Mouse (Mus musculus): ENCODE results near the gene Rnf115. TPM values are rescaled to one million over a fixed set of nuclear protein-coding genes. Genes with fewer than 3 reads are reported as not detected.

The Rnf115 gene
- total RNA-seq, 4 experiments from 2014 or later = 21.5 to 32.5 (median 27.8) TPM

DNA sequence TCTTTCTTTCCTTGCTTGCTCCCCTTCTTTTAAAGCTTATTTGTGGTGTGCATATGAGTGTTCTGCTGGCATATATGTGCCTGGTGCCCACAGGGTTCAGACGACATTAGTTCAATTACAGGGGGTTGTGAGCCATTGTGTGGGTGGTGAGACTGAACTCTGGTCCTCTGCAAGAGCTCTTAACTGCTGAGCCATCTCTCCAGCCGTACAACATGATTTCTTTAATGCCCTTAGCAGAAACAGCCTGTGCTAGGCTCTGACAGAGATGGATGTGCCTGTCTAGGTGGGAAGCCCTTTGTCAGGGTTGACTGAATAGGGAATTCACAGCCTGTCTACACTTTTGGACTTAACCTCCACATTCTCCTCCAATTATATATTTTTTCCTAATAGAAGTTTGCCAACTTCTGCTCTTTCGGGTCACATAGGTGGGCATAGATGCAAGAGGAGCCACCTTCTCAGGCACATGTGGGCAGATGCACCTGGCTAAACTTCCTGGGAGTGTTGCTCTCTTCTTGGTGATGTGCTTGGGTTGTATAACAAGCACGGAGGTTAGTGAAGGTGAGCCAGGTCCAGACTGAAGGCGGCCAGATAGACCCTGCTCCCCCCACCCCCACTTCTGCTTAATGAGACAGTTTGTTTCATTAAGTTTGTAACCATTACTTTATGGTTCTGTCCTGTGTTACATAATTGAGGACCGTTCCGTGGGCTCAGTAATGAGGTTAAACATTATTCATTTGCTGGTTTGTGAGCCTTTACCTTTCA lies 107.3 kb downstream of the Rnf115 start:
- DNase-seq (ENCODE audit: low spot score) = no peak

DNA sequence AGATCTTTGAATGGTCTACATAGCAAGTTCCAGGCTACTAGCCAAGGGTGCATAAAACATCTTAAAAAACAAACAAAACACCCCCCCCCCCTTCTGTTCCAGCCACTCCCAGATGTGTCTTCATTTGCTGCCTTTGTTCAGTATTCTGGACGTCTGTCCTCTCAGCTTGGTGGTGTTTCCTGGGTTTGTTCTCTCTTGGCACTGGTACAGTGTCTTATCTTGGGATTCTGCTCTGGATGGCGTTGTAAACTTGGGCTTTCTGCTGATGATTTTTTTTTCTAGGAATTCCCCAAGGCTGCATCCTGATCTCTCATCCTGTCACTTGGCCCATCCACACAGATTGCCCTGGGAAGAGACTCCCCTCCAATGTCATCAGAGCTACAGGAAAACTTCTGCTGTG lies 109.0 kb downstream of the Rnf115 start:
- DNase-seq (ENCODE audit: low spot score) = no peak

DNA sequence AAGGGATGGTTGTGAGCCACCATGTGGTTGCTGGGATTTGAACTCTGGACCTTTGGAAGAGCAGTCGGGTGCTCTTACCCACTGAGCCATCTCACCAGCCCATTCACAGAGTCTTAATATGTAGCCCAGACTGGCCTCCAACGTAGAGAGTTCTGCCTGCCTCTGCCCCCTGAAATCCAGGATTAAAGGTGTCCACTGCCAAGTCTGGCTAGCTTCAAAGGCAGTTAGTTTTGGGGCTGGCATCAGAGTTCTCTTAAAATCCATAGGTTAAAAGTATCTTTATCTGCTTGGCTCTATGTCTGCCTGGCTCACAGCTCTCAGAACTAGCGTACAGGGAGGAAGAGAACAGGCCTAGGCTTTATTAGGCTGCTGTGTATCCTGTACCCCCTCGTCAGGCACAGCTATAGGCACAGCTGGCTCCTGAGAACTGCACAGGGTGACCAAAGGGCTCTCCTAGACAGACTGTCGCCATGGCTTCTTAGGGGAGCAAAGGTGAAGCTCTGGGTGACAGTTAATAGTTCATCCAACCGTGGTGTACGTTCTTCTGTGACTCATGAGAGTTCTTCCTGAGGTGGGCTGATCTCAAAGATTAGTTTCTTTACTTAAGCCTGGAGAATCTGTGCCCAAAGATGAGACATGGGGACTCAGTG lies 111.7 kb downstream of the Rnf115 start:
- no peak for DNase-seq (ENCODE audit: low spot score)

Other genes starting within 250 kb of the Rnf115 start
- 100 to 1,000 TPM; 271 to 333 (median 312) TPM for gene Hfe2, start 202.5 kb upstream of the Rnf115 start, total RNA-seq (2022)
- 100 to 1,000 TPM; 346 to 908 (median 654) TPM for gene Txnip, start 169.7 kb upstream of the Rnf115 start, total RNA-seq (2022)
- gene Gm16253, start 150.7 kb upstream of the Rnf115 start, total RNA-seq (2022) = 1 to 10 TPM in 3 of 4 experiments, not detected in 1; 2.5 to 3.3 (median 3.2) TPM
- gene Polr3gl, start 133.5 kb upstream of the Rnf115 start, total RNA-seq (2022) = 10 to 100 TPM; 31.7 to 35.2 (median 34.7) TPM
- gene Ankrd34a, start 131.0 kb upstream of the Rnf115 start, total RNA-seq (2022) = 1 to 10 TPM; 1.1 to 2.5 (median 2.0) TPM
- 10 to 100 TPM; 20.9 to 31.1 (median 25.8) TPM for gene Lix1l, start 126.5 kb upstream of the Rnf115 start, total RNA-seq (2022)
- gene Rbm8a, start 97.7 kb upstream of the Rnf115 start, total RNA-seq (2022) = 10 to 100 TPM; 29.0 to 39.9 (median 32.0) TPM
- 10 to 100 TPM; 33.9 to 41.4 (median 36.5) TPM for gene Pex11b, start 92.3 kb upstream of the Rnf115 start, total RNA-seq (2022)
- under 1 TPM in 2 of 4 experiments, not detected in 2; 0.11 to 0.25 TPM for gene Gm42957, start 92.2 kb upstream of the Rnf115 start, total RNA-seq (2022)
- under 1 TPM; 0.22 to 0.43 (median 0.33) TPM for gene Itga10, start 82.1 kb upstream of the Rnf115 start, total RNA-seq (2022)
- 1 to 10 TPM in 3 of 4 experiments, under 1 TPM in 1; 0.57 to 2.1 (median 1.6) TPM for gene Ankrd35, start 57.5 kb upstream of the Rnf115 start, total RNA-seq (2022)
- gene Pias3, start 31.3 kb upstream of the Rnf115 start, total RNA-seq (2022) = 10 to 100 TPM; 12.6 to 15.1 (median 14.5) TPM
- 1 to 10 TPM; 2.9 to 4.0 (median 3.2) TPM for gene Nudt17, start 19.1 kb upstream of the Rnf115 start, total RNA-seq (2022)
- 10 to 100 TPM; 22.8 to 25.7 (median 24.0) TPM for gene Polr3c, start within 50 bp of the Rnf115 start, total RNA-seq (2022)
- gene Pdzk1, start 101.6 kb downstream of the Rnf115 start, total RNA-seq (2022) = not detected
- gene Cd160, start 101.7 kb downstream of the Rnf115 start, total RNA-seq (2022) = not detected
- gene Gja5, start 177.0 kb downstream of the Rnf115 start, total RNA-seq (2022) = 10 to 100 TPM; 16.6 to 20.9 (median 17.2) TPM
- 10 to 100 TPM; 21.3 to 24.7 (median 23.3) TPM for gene Gpr89, start 177.7 kb downstream of the Rnf115 start, total RNA-seq (2022)
- gene Gja8, start 198.4 kb downstream of the Rnf115 start, total RNA-seq (2022) = under 1 TPM in 1 of 4 experiments, not detected in 3; 0.03 TPM

Data from heart, adult 8-10 months (tissue).